Mouse (Mus musculus) gastrocnemius, adult 18-20 months (tissue): ENCODE data around the gene BC029722. TPM values are rescaled to one million over a fixed set of nuclear protein-coding genes. Genes with fewer than 3 reads are reported as not detected.

ENCODE experiments used
- DNase-seq: peaks from one replicate; pipeline ENCODE4 v3.0.0; 2021; ENCODE audit warnings: low spot score
- total RNA-seq, 2 experiments: library from RNA; stranded (reverse); gene quantifications; 2 replicates each; pipeline ENCODE4 v1.2.3; 2021

The BC029722 gene
- total RNA-seq, 2 experiments from 2014 or later: 27.8 to 29.5 TPM

DNA sequence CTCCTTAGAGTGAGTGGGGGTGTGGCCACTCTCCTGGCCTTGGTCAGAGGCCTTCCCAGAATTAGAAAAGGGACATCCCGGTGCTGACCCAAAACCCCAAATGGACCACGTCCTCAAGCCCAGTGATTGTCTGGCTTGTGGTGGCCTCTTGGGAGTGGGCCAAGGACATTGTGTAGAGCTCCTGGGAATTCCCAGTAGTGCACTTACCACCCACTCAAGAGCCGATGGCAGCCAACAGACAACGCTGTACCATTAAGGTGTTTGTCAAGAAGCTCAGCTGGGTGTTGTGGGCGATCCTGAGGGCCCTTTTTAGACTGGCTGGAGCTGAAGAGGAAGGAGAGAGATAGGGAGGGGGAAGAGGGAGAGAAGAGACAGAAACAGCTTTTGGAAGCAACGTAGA lies 34.7 kb downstream of the BC029722 start:
- no peak for DNase-seq

DNA sequence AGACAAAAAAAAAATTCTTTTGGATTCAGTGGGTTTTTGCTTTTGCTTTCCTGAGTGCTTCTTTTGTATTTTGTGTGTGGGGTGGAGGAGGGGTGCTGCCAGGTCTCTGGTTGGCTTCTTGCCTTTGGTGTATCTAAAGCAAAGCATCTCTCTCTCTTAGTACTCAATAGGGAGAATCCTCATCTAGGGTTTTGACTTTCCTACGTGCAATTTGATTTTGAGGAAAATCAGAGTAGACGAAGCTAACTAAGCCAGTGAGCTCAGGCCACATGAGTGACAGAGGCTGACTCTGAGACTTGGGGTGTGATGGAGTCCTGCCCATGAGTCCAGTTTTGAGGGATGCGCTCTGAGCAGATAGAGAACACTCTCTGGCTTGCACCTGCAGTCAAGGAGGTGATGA lies 39.7 kb downstream of the BC029722 start:
- DNase-seq: no peak

DNA sequence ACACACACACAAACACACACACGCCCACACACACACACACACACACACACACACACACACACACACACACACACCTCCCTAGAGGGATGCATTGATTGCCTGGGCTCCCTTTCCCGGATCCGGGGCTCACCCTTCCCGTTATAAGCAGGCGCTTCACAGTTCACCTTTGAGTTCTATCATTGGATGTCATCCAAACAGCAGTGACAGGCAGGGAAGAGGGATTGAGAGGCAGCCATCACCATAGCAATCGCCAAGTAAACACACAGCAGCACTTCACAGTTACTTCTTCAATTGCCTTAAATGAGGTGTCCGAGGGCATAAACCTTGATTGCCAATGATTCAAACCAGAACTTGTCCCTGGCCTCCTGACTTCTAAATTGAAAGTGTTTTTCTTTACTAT lies 40.2 kb downstream of the BC029722 start:
- DNase-seq: no peak

DNA sequence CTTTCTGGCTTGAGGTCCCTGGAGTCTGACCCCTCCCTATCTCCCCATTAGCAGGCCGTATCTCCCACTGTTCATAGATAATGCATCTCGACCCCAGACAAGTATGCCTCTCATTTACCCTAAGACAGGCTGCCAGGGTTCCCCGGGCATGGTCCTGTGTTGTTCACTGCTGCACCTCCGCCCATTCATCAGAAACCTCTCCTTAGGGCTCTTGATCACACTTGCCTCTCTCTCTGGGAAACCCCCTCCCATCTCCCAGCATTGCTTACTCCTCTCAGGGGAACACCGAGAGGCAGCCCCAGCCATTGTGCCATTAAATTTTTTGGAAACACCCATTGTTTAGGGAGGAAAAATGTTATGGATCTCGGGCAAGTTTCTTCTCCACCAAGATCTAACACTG lies 41.2 kb downstream of the BC029722 start:
- DNase-seq: no peak

DNA sequence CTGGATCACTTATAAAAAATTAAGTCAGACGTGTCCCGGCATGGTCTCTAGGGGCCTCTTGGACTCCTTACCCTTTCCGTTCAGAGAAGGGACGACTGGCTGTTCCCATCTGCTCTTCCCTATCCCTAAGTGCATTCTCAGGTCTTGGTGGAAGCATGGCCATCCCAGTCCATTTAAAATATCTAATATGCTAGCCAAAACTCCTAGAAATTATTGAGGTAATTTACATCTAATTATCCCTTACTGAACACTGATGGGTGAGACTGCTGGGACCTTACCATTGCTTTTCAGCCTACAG lies 41.6 kb downstream of the BC029722 start:
- no peak for DNase-seq

DNA sequence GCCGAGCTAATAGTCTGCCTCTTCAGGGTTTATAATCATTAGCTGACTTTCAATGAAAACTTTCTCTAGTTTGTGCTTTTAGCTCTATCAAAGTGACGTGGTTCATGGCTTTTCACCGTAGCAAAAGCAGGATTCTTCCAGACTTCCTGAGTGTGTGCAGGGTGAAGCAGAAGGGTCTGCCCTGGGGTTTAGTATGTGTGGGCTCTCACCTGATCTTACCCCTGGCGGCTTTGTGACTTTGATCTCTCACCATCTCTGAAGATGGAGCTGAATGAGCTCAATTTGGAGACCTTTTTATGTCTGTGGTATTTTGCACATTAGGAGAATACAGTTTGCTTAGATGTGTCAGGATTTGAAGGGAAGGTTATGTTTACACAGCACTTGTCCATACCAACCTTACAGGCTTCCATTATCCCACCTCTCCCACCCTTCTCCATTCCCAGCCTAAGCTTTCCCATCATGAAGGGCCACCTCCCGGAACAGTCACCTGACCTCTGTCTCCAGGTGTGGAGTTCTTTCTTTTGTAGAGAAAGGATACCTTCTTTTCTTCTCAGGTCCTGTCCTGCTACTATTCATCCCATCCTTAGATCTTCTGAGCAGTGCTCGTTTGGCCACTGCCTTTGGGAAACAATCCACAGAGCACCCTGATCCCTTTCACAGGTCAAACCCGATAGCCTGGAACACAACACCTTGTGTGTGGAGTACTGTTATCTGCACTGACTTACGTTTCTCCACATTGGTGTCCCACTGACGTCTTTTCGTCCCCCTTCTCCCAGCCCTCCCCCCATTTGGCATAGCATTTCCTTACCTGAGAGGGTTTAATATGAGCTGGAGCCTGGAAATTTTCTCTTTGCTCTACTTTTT lies 42.2 kb downstream of the BC029722 start:
- DNase-seq: no peak

DNA sequence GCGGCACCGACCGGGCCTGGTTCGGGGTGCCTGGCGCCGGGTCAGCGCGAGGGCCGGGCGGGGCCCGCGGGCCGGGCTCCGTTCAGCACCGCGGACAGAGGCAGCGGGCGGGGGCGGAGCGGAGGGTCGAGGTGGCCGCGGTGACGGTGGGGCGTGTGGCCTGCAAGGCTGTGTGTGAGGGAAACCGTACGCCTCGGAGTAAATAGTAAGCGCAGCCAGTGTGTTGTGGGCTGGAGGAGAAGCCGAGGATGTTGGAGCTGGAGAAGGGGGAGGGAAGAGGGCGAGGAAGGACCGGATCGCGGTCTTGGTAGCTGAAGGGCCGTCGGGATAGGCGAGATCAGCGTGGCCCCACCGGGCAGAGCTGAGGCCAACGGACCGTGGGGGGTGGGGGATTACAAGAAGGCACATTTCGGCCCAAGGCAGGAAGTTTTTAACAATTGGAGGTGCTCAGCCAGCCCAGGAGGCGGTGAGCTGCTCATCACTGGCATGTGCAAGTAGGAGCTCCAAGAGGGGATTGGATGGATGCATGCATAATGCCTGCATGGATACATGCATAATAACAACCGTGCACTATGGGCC lies 43.5 kb downstream of the BC029722 start:
- peak; percentile 34 for DNase-seq

DNA sequence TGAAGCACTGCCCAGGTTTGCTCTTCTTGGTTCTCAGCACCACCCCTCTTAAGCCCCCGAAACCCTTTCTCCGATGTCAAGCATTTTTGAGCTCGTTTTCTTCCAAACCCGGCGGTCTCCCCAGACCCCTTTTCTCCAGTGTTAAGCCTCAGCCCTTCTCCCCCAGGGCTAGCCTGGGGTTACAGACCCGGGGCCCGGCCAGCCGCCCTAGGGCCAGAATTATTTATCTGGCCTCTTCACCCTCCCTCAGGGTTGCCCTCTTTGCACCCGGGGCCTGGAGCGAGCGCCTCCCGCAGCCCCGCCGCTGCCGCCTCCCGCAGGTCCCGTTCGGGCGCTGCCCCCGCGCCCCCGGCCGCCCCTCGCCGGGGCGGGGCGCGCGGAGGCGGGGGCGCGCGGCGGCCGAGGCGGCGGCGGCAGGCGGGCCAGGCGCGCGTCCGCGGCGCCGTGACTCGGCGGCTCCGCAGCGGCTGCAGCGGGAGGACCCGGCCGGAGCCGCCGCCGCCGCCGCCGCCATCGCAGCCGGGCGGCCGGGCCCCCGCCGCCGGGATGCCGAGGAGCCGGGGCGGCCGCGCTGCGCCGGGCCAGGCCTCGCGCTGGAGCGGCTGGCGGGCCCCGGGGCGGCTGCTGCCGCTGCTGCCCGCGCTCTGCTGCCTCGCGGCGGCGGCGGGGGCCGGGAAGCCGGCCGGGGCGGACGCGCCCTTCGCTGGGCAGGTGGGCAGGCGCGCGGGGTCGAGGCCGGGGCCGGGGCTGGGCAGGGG lies 44.1 kb downstream of the BC029722 start, which contains the start of gene Mmp24:
TSS of gene Mmp24 (plus strand) at position 416 of the 758 bp plus-strand sequence.
- DNase-seq: no peak

DNA sequence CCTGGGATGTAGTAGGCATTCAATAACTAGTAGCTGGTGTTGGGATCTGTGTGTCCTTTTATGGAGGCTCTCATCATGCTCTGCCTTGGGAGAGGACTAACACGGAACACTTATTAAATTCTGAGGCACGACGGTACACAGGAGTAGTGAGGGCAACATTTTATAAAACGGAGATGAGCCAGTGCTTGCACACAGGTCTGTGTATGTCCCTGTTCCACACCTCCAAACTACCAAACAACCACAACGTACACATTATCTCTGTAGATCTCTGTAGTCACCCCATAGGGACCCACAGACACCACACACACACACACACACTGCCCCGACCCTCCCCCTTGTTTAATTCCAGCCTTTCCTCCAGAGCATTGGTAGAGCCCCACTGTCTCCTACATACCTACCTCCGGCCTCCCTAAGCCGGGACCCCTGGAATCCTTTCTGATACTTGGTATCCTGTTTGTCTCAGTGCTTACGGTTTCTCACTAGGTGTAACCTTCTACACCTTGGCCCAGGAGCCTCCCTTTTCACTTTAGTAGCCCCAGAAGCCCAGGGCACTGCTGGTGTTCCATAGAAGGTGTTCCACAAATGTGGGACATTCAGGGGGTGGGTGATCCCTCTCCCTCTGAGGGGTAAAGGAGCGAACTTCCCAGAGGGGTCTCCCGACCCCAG lies 44.8 kb downstream of the BC029722 start:
- DNase-seq: no peak

DNA sequence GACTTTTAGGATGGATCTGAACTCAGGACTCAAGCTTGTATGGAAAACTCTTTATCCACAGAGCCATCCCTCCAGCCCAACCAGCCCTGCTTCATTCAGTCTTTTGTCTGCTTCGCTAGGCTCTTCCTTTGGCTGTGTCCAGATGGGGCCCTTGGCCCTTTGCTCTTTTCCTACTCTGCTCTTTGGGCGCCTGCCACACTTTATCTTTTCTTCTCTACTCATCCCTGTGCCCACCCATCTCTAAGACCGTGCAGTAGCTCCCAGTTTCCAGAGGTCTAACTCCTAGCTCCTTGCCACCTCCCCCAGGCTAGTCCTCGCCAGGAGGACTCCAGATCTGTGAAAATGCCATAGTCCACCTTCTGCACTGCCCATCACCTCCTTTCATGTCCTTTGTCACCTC lies 45.6 kb downstream of the BC029722 start:
- no peak for DNase-seq

Other genes starting within 250 kb of the BC029722 start
- 1 to 10 TPM; 5.2 to 6.2 TPM for gene Gss, start 226.6 kb downstream of the BC029722 start, total RNA-seq
- 1 to 10 TPM; 4.5 to 7.3 TPM for gene Myh7b, start 208.2 kb downstream of the BC029722 start, total RNA-seq
- 10 to 100 TPM; 96.6 to 99.0 TPM for gene Trpc4ap, start 127.0 kb downstream of the BC029722 start, total RNA-seq
- 1 to 10 TPM; 4.3 to 4.9 TPM for gene Edem2, start 90.0 kb downstream of the BC029722 start, total RNA-seq
- not detected for gene Gm17581, start 83.6 kb downstream of the BC029722 start, total RNA-seq
- 1 to 10 TPM; 6.8 to 7.9 TPM for gene Procr, start 68.3 kb downstream of the BC029722 start, total RNA-seq
- not detected for gene Mmp24, start 44.1 kb downstream of the BC029722 start, total RNA-seq
- 10 to 100 TPM; 43.4 to 45.4 TPM for gene Eif6, start 7.5 kb upstream of the BC029722 start, total RNA-seq
- not detected for gene Fam83c, start 15.4 kb upstream of the BC029722 start, total RNA-seq
- gene Uqcc1, start 110.9 kb upstream of the BC029722 start, total RNA-seq: 100 to 1,000 TPM; 155 to 182 TPM
- gene Gm15557, start 121.3 kb upstream of the BC029722 start, total RNA-seq: not detected
- under 1 TPM in 1 of 2 experiments, not detected in 1; 0.38 TPM for gene Gdf5, start 125.9 kb upstream of the BC029722 start, total RNA-seq
- 1 to 10 TPM; 2.7 TPM for gene Cep250, start 137.0 kb upstream of the BC029722 start, total RNA-seq
- under 1 TPM; 0.12 to 0.41 TPM for gene 6430550D23Rik, start 188.6 kb upstream of the BC029722 start, total RNA-seq
- gene Ergic3, start 188.6 kb upstream of the BC029722 start, total RNA-seq: 10 to 100 TPM; 52.9 to 53.0 TPM
- not detected for gene Fer1l4, start 233.5 kb upstream of the BC029722 start, total RNA-seq
- under 1 TPM; 0.36 to 0.91 TPM for gene Spag4, start 245.7 kb upstream of the BC029722 start, total RNA-seq